Mouse (Mus musculus) forebrain, embryonic 14.5 days (tissue): ENCODE data around the gene Ndufs7. TPM values are rescaled to one million over a fixed set of nuclear protein-coding genes. Genes with fewer than 3 reads are reported as not detected.

ENCODE experiments used
- microRNA-seq: library from miRNA; unstranded; fragments of <30 nt; microRNA quantifications from one replicate; pipeline ENCODE4, GENCODE M21; 2016
- polyA plus RNA-seq: library from polyadenylated mRNA; unstranded; fragments of >200 nt; fragmentation: Nextera tagmentation; extraction: Ambion mirVana; gene quantifications from 2 replicates; pipeline ENCODE4 v1.2.1, GENCODE M21; 2014

The Ndufs7 gene
- polyA plus RNA-seq, 1 experiment from 2014 or later: 351 TPM

Small RNA genes within 50 kb of the gene (microRNA-seq; reads per million reads assigned to microRNA genes)
- 0.53 reads per million for gene Mir6911

Other genes with a start within 250 kb of the Ndufs7 start
- gene Arhgap45, start 232.5 kb upstream of the Ndufs7 start, polyA plus RNA-seq: 1.1 and 1.5 TPM in 2 replicates
- 205 and 219 TPM in 2 replicates for gene Polr2e, start 209.3 kb upstream of the Ndufs7 start, polyA plus RNA-seq
- gene Gpx4, start 202.0 kb upstream of the Ndufs7 start, polyA plus RNA-seq: 555 and 632 TPM in 2 replicates
- 8.1 and 11.1 TPM in 2 replicates for gene Sbno2, start 143.6 kb upstream of the Ndufs7 start, polyA plus RNA-seq
- 25.5 and 27.7 TPM in 2 replicates for gene Stk11, start 133.3 kb upstream of the Ndufs7 start, polyA plus RNA-seq
- gene Atp5d, start 110.5 kb upstream of the Ndufs7 start, polyA plus RNA-seq: 412 and 467 TPM in 2 replicates
- 41.0 and 42.4 TPM in 2 replicates for gene Cbarp, start 108.3 kb upstream of the Ndufs7 start, polyA plus RNA-seq
- 67.0 and 73.6 TPM in 2 replicates for gene Midn, start 100.8 kb upstream of the Ndufs7 start, polyA plus RNA-seq
- 239 and 266 TPM in 2 replicates for gene Cirbp, start 83.1 kb upstream of the Ndufs7 start, polyA plus RNA-seq
- 7.2 and 9.0 TPM in 2 replicates for gene 1600002K03Rik, start 76.2 kb upstream of the Ndufs7 start, polyA plus RNA-seq
- 14.5 and 20.6 TPM in 2 replicates for gene Efna2, start 69.6 kb upstream of the Ndufs7 start, polyA plus RNA-seq
- 39.6 and 42.4 TPM in 2 replicates for gene Mum1, start 22.7 kb upstream of the Ndufs7 start, polyA plus RNA-seq
- 18.7 and 21.0 TPM in 2 replicates for gene Gamt, start 11.9 kb downstream of the Ndufs7 start, polyA plus RNA-seq
- gene Dazap1, start 12.4 kb downstream of the Ndufs7 start, polyA plus RNA-seq: 44.5 and 46.0 TPM in 2 replicates
- 694 and 922 TPM in 2 replicates for gene Rps15, start 43.3 kb downstream of the Ndufs7 start, polyA plus RNA-seq
- gene Apc2, start 46.9 kb downstream of the Ndufs7 start, polyA plus RNA-seq: 154 and 213 TPM in 2 replicates
- 39.2 and 40.8 TPM in 2 replicates for gene 2310011J03Rik, start 71.4 kb downstream of the Ndufs7 start, polyA plus RNA-seq
- gene Pcsk4, start 80.4 kb downstream of the Ndufs7 start, polyA plus RNA-seq: 1.6 and 2.4 TPM in 2 replicates
- 2.3 and 2.7 TPM in 2 replicates for gene Reep6, start 80.8 kb downstream of the Ndufs7 start, polyA plus RNA-seq
- gene Adamtsl5, start 99.3 kb downstream of the Ndufs7 start, polyA plus RNA-seq: 0.48 and 0.52 TPM in 2 replicates
- gene Plk5, start 107.3 kb downstream of the Ndufs7 start, polyA plus RNA-seq: 1.2 and 1.9 TPM in 2 replicates
- 16.9 and 17.8 TPM in 2 replicates for gene Mex3d, start 138.5 kb downstream of the Ndufs7 start, polyA plus RNA-seq
- gene Mbd3, start 150.4 kb downstream of the Ndufs7 start, polyA plus RNA-seq: 216 and 221 TPM in 2 replicates
- 628 and 893 TPM in 2 replicates for gene Uqcr11, start 157.7 kb downstream of the Ndufs7 start, polyA plus RNA-seq
- 64.4 and 73.5 TPM in 2 replicates for gene Tcf3, start 184.5 kb downstream of the Ndufs7 start, polyA plus RNA-seq
- 0.28 and 0.34 TPM in 2 replicates for gene Onecut3, start 245.7 kb downstream of the Ndufs7 start, polyA plus RNA-seq